Mouse (Mus musculus) embryonic fibroblast, embryonic 13.5 days (primary cell): ENCODE measurements around the gene Iqschfp. TPM values are rescaled to one million over a fixed set of nuclear protein-coding genes. Genes with fewer than 3 reads are reported as not detected.
A peak's percentile ranks its signal among the peaks of the same experiment; 100 is the strongest.

Experiments used
- H3K27ac ChIP-seq: 2 replicates; pipeline ENCODE4 v1.5.1; 2012; ENCODE audit warnings: low read length, control low read depth, inconsistent platforms; ENCODE audit not compliant: insufficient read depth
- H3K4me1 ChIP-seq: 2 replicates; pipeline ENCODE4 v1.6.1; 2011; ENCODE audit warnings: low read length; ENCODE audit not compliant: control insufficient read depth, insufficient read depth
- H3K4me3 ChIP-seq: 2 replicates; pipeline ENCODE4 v1.5.1; 2011; ENCODE audit warnings: mild to moderate bottlenecking, control low read depth, low read length; ENCODE audit not compliant: insufficient read depth
- CTCF ChIP-seq: IDR thresholded peaks from 2 replicates; pipeline ENCODE4 v1.5.1; 2011; ENCODE audit warnings: mild to moderate bottlenecking, control low read depth, low read length, moderate library complexity, borderline replicate concordance; ENCODE audit not compliant: insufficient read depth
- POLR2A ChIP-seq: IDR thresholded peaks from 2 replicates; pipeline ENCODE4 v1.6.1; 2011; ENCODE audit warnings: low read depth, mild to moderate bottlenecking, control low read depth, low read length, moderate library complexity
- polyA plus RNA-seq: library from polyadenylated mRNA; stranded (reverse); fragments of >200 nt; gene quantifications from 2 replicates; pipeline ENCODE4 v1.2.4, GENCODE M21; 2011; ENCODE audit warnings: low read depth; ENCODE audit not compliant: missing spikeins, insufficient read length

Iqschfp gene
- polyA plus RNA-seq, 1 experiment: not detected

DNA sequence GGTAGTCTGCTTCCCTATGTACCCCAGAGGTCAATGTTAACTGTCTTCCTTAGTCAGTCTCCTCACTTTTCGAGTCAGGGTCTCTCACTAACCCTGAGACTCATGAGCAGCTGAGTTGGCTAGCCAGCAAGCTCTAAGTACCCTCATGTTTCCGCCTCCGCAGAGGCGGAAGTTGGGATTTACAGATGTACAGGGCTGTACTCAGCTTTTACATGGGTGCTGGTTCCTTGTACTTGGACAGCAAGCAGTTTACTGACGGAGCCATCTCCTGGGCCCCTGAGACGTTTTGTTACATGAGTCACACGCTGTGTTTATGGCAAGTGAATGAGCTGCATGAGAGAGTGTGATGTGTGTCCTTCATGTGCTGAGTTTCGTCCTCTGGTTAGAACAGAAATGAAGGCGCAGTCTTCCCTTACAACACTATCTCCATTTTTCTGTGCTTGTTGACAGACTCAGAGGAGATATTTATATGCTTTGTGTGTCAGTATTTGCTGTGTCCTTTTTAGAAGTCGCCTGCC lies 633.4 kb downstream of the Iqschfp start:
- no peak for TF ChIP-seq POLR2A
- no peak for TF ChIP-seq CTCF
- Histone ChIP-seq H3K4me1 (no peaks in the 10 kb centered on the region), H3K4me3 (no peak overlapping the region), H3K27ac (no peak overlapping the region)

DNA sequence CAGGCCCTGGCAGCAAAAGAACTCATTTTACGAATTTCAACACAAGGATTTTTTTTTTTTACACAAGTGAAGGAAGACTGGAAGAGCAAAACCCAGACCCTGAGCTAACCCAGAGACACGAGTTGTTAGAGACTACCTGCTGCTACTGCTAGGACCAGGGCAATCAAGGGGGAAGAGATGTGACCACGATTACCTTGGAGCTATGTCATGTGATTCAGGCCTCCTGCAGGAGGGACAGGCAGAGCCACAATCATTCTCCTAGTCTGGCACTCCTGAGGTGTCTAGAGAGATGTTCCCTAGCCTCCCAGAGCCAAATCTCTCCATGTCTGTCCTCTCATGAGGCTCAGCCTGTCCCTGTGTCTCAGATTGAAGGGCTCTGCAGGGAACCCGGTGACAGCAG lies 634.4 kb downstream of the Iqschfp start:
- no peak for TF ChIP-seq POLR2A
- TF ChIP-seq CTCF: no peak
- no peak overlapping the region for H3K27ac ChIP-seq

GRCm38 (mm10) chr3:68527182-68527581 lies 635.1 kb downstream of the Iqschfp start:
- H3K27ac ChIP-seq: no peak overlapping the region
- H3K4me3 ChIP-seq: no peak overlapping the region
- no peaks in the 10 kb centered on the region for H3K4me1 ChIP-seq
- no peak for TF ChIP-seq POLR2A
- TF ChIP-seq CTCF: no peak

More for the DNA sequence above, 634.4 kb downstream of the Iqschfp start:
- no peak overlapping the region for H3K4me3 ChIP-seq
- no peaks in the 10 kb centered on the region for H3K4me1 ChIP-seq

DNA sequence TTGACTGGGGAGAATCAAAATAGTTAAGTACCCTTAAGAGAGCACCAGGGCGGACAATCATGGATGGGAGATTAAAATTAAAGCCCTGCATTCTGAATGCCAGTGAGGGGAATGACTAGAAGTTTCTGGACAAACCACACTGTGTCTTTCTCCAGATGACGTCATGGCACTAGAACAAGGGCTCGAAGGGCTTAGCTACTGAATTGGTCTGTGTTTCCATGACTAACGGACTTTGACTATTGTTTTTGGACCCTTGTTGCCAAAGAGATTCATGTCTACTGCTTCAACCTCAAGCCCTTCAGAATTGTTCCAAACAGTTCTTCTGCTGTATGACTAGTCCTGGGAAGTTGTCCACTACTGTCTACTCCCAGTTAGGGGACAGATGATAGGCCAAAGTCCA lies 639.9 kb downstream of the Iqschfp start:
- no peak overlapping the region for H3K27ac ChIP-seq
- peaks cover 9% of the 10 kb centered on the region; the same call in 1 of the 2 replicates for H3K4me1 ChIP-seq
- no peak overlapping the region for H3K4me3 ChIP-seq
- TF ChIP-seq POLR2A (no peak), CTCF (no peak)

GRCm38 (mm10) chr3:68534571-68535051 lies 642.6 kb downstream of the Iqschfp start:
- Histone ChIP-seq H3K27ac (no peak overlapping the region), H3K4me3 (no peak overlapping the region), H3K4me1 (peaks cover 11% of the 10 kb centered on the region)
- no peak for TF ChIP-seq CTCF
- TF ChIP-seq POLR2A: no peak

DNA sequence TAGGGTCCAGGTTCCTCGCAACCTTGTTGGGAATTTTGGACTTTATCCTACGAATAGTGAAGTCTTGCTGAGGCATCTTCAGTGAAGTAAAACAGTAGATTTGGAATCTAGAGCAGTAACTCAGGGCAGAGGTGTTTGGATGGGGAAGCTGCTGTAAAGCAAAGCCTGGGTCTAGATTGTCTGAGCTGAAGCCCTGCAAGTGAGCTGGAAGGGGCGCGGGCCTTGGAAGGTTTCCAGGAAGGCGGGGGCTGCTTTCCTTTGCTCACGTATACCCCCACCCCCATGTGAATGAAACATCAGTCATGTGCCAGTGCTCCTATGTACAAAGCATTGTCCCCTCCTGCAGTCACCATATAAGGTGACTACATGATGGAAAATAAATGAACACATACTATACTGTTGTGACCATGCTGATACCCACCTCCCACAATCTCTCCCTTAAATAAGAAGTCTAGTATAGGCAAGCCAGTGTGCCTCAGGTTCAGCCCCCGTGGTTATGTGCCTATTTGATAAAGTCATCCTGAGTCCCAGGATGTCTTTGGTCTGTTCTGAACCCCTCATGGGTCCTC lies 643.2 kb downstream of the Iqschfp start:
- Histone ChIP-seq H3K4me1 (peaks cover 11% of the 10 kb centered on the region), H3K4me3 (no peak overlapping the region), H3K27ac (no peak overlapping the region)
- TF ChIP-seq CTCF (no peak), POLR2A (no peak)

DNA sequence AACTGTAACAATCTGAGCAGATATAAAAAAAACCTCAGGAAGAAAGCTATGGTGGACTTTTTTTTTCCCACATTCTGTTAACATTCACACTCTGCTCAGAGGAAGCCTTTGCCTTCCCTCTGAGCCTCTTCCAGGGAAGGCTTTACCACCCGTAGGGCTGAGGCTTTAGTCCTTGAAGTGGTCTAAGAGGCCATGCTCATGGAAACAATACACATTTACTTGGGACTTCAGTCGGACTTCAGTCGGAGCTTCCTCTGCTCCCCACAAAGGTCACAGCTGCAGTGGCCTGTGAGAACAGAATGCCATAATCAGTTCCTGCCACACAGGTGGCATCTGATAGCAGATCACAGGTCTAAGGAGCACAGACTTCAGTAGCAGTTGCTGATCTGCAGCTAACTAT lies 644.0 kb downstream of the Iqschfp start:
- no peak overlapping the region for H3K4me3 ChIP-seq
- H3K27ac ChIP-seq: no peak overlapping the region
- TF ChIP-seq CTCF (no peak), POLR2A (no peak)
- peaks cover 11% of the 10 kb centered on the region for H3K4me1 ChIP-seq

GRCm38 (mm10) chr3:68541688-68542087 lies 649.7 kb downstream of the Iqschfp start:
- Histone ChIP-seq H3K4me1 (peaks cover 3% of the 10 kb centered on the region; the same call in 1 of the 2 replicates), H3K4me3 (no peak overlapping the region), H3K27ac (no peak overlapping the region)
- TF ChIP-seq CTCF: no peak
- TF ChIP-seq POLR2A: no peak

DNA sequence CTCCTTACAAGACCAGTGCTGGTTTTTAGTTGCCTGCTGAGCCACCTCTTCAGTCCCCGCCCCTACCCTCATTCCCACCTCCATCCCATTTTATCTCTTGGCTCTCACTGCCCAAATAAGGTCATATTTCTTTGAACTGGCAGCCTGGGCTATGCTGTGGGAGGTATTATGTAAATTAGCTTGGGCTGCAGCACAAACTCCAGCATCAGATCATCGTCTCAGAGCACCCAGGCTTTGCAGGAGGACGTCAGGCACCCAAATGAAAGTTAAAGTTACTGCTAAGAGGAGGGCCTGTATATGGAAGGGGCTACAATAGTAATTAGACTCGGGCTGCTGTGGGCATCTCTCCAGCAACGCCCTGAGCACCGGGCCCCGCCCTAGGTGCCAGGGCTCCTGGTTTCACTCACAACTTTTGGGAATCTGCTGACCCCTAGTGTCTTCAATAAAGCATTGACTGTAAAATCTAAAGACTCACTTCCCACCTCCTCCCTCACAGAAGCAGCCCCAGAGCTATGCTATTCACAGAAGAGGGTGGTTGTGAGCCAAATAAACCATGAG lies 651.0 kb downstream of the Iqschfp start:
- peak overlapping the region; percentile 75; the same call in 1 of the 2 replicates for H3K27ac ChIP-seq
- TF ChIP-seq POLR2A: peak; percentile 56
- TF ChIP-seq CTCF: no peak

GRCm38 (mm10) chr3:68544811-68545210 lies 652.8 kb downstream of the Iqschfp start:
- Histone ChIP-seq H3K4me3 (no peak overlapping the region), H3K27ac (no peak overlapping the region), H3K4me1 (no peaks in the 10 kb centered on the region)
- TF ChIP-seq POLR2A: no peak
- no peak for TF ChIP-seq CTCF

More for the DNA sequence above, 651.0 kb downstream of the Iqschfp start:
- peak overlapping the region; percentile 27 for H3K4me3 ChIP-seq
- peaks cover 3% of the 10 kb centered on the region; the same call in 1 of the 2 replicates for H3K4me1 ChIP-seq
